Mouse (Mus musculus) ES-E14 (cell line): Measurements from ENCODE around the gene Adarb2. TPM values are rescaled to one million over a fixed set of nuclear protein-coding genes. Genes with fewer than 3 reads are reported as not detected.

Experiments
- DNase-seq: peaks from one replicate; pipeline ENCODE4 v3.0.0-alpha.2; 2013; ENCODE audit warnings: low read depth, low spot score
- H3K27ac ChIP-seq: 2 replicates; pipeline ENCODE4 v1.5.1; 2012; ENCODE audit warnings: low read depth, mild to moderate bottlenecking, low read length, moderate library complexity, mixed read lengths; ENCODE audit not compliant: poor library complexity, insufficient read depth, severe bottlenecking
- H3K36me3 ChIP-seq: 2 replicates; pipeline ENCODE4 v1.6.1; 2012; ENCODE audit warnings: mild to moderate bottlenecking, low read length, moderate library complexity, mixed read lengths; ENCODE audit not compliant: control insufficient read depth, poor library complexity, insufficient read depth, severe bottlenecking
- H3K4me1 ChIP-seq, 2 experiments: fragments of 150-350 bp in 1 of 2; sonication (generic) in 1 of 2; 2 replicates each; pipeline ENCODE4 v1.6.1; 2012; ENCODE audit warnings: low read length in 2 of 2, mild to moderate bottlenecking in 1 of 2, mixed read lengths in 1 of 2; ENCODE audit not compliant: control insufficient read depth in 2 of 2, insufficient read depth in 2 of 2, poor library complexity in 1 of 2
- H3K4me3 ChIP-seq, 2 experiments: fragments of 150-350 bp in 1 of 2; sonication (generic) in 1 of 2; 2 replicates each; pipeline ENCODE4 v1.5.1; 2012; ENCODE audit warnings: low read length in 2 of 2, low read depth in 1 of 2, mild to moderate bottlenecking in 1 of 2, mixed read lengths in 1 of 2; ENCODE audit not compliant: insufficient read depth in 1 of 2, poor library complexity in 1 of 2, severe bottlenecking in 1 of 2
- H3K9ac ChIP-seq: 2 replicates; pipeline ENCODE4 v1.6.1; 2012; ENCODE audit warnings: low read depth, mild to moderate bottlenecking, low read length, mixed read lengths; ENCODE audit not compliant: poor library complexity, insufficient read depth, severe bottlenecking
- H3K9me3 ChIP-seq: fragments of 150-350 bp; sonication (generic); 2 replicates; pipeline ENCODE4 v1.6.1; 2012; ENCODE audit warnings: low read depth, mild to moderate bottlenecking, low read length; ENCODE audit not compliant: control insufficient read depth, insufficient read depth
- CHD2 ChIP-seq: IDR thresholded peaks from 2 replicates; pipeline ENCODE4 v1.6.1; 2014; ENCODE audit warnings: mild to moderate bottlenecking, low read depth, low read length, inconsistent platforms
- HCFC1 ChIP-seq: IDR thresholded peaks from 2 replicates; pipeline ENCODE4 v1.6.1; 2012; ENCODE audit warnings: low read length, inconsistent platforms, borderline replicate concordance; ENCODE audit not compliant: insufficient read depth
- MAFK ChIP-seq: IDR thresholded peaks from 2 replicates; pipeline ENCODE4 v1.6.1; 2014; ENCODE audit warnings: mild to moderate bottlenecking, low read depth, low read length, inconsistent platforms; ENCODE audit not compliant: insufficient read depth
- ZC3H11A ChIP-seq: IDR thresholded peaks from 2 replicates; pipeline ENCODE4 v1.6.1; 2012; ENCODE audit warnings: low read depth, mild to moderate bottlenecking, inconsistent platforms, low read length, borderline replicate concordance
- ZNF384 ChIP-seq: IDR thresholded peaks from 2 replicates; pipeline ENCODE4 v1.6.1; 2012; ENCODE audit warnings: low read depth, low read length, inconsistent platforms
- in situ Hi-C, 2 experiments: fragments of 600-800 bp; cut with MboI; formaldehyde crosslinking; loops; one replicate each; pipeline ENCODE4 v1.15.1; 2025; ENCODE audit warnings: low sequenced_read_pairs in 2 of 2, inconsistent platforms in 1 of 2; ENCODE audit not compliant: unreplicated experiment in 2 of 2
- total RNA-seq: library from RNA; depleted of rRNA; stranded (reverse); fragments of 300-350 nt; gene quantifications from 2 replicates; pipeline ENCODE4 v1.2.3, GENCODE M21; 2012

Adarb2 gene
- total RNA-seq, 1 experiment, result 0.27 TPM

- no peak overlapping the region for H3K9ac ChIP-seq
- no peaks in the 10 kb centered on the region for H3K9me3 ChIP-seq
- H3K4me1 ChIP-seq, result no peaks in the 10 kb centered on the region
- in situ Hi-C loops, result no loop called here
- no peak overlapping the region for H3K27ac ChIP-seq
- no peak for TF ChIP-seq HCFC1
- no peak for TF ChIP-seq ZNF384
- TF ChIP-seq CHD2, result no peak
- TF ChIP-seq MAFK, result no peak
- no peak for TF ChIP-seq ZC3H11A
- no peak overlapping the region for H3K4me3 ChIP-seq
- DNase-seq, result no peak
- H3K36me3 ChIP-seq, result no peaks in the 10 kb centered on the region
These were observed 131.9 kb downstream of the Adarb2 start for GRCm38 (mm10) chr13:8334580-8334979.

- H3K9me3 ChIP-seq, result no peaks in the 10 kb centered on the region
- no peak overlapping the region for H3K9ac ChIP-seq
- H3K27ac ChIP-seq, result no peak overlapping the region
- no peak for DNase-seq
- in situ Hi-C loops, result no loop called here
- H3K4me3 ChIP-seq, result no peak overlapping the region
- no peaks in the 10 kb centered on the region for H3K36me3 ChIP-seq
- TF ChIP-seq HCFC1, result no peak
- no peak for TF ChIP-seq ZNF384
- TF ChIP-seq CHD2, result no peak
- TF ChIP-seq MAFK, result no peak
- TF ChIP-seq ZC3H11A, result no peak
- no peaks in the 10 kb centered on the region for H3K4me1 ChIP-seq
These were observed 138.6 kb downstream of the Adarb2 start for GRCm38 (mm10) chr13:8341086-8341807.

- Histone ChIP-seq H3K4me3 (no peak overlapping the region), H3K9ac (no peak overlapping the region), H3K27ac (no peak overlapping the region), H3K36me3 (no peaks in the 10 kb centered on the region), H3K4me1 (no peaks in the 10 kb centered on the region), H3K9me3 (no peaks in the 10 kb centered on the region)
- no peak for TF ChIP-seq ZC3H11A
- in situ Hi-C loops, result no loop called here
- no peak for DNase-seq
These were observed 144.5 kb downstream of the Adarb2 start for GRCm38 (mm10) chr13:8347147-8347546.

DNA sequence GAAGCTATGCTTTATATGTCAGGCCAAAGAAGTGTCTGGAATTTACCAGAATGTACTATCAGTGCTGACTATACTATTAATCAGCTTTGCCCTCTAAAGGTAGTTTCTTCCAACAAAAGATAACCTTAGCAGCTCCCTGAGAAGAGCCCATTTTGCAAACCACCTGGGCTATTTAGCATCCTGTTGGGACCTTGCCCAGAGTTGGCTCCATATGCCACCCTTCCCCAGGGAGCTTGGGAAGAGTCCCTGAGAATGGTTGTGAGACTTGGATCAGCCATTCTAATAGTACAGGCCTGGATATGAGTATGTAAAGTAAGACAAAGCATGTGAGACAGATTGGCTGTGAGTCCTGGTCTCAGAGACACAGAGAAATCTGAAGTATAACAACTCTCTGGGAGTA lies 149.7 kb downstream of the Adarb2 start:
- no peak overlapping the region for H3K27ac ChIP-seq
- no peak overlapping the region for H3K9ac ChIP-seq
- H3K4me3 ChIP-seq, result no peak overlapping the region
- DNase-seq, result no peak
- TF ChIP-seq HCFC1 (no peak), CHD2 (no peak), MAFK (no peak), ZC3H11A (no peak), ZNF384 (no peak)
- H3K9me3 ChIP-seq, result no peaks in the 10 kb centered on the region
- H3K36me3 ChIP-seq, result no peaks in the 10 kb centered on the region
- in situ Hi-C loops, result no loop called here
- H3K4me1 ChIP-seq, result no peaks in the 10 kb centered on the region

GRCm38 (mm10) chr13:8352952-8353351 lies 150.3 kb downstream of the Adarb2 start:
- in situ Hi-C loops, result no loop called here

More at GRCm38 (mm10) chr13:8352952-8353351, 150.3 kb downstream of the Adarb2 start:
- Histone ChIP-seq H3K9ac (no peak overlapping the region), H3K4me3 (no peak overlapping the region), H3K4me1 (no peaks in the 10 kb centered on the region), H3K27ac (no peak overlapping the region), H3K36me3 (no peaks in the 10 kb centered on the region), H3K9me3 (no peaks in the 10 kb centered on the region)
- TF ChIP-seq ZC3H11A, result no peak
- no peak for TF ChIP-seq ZNF384
- TF ChIP-seq CHD2, result no peak
- no peak for TF ChIP-seq HCFC1
- TF ChIP-seq MAFK, result no peak
- DNase-seq, result no peak
